8 mouse cellular contexts compared by ENCODE assay signal in genomic region chr5:151315804-151316597, GRCm38 (mm10).
DNase-seq lines count a peak whose midpoint lies in the region; ATAC-seq and TF ChIP-seq lines count a peak whose summit lies in the region.

No protein-coding gene starts in this region.

- no peaks in the 10 kb centered on the region for H3K36me3 ChIP-seq in forebrain, postnatal 0 days (ENCODE audit: insufficient read depth)
- no peaks in the 10 kb centered on the region for H3K36me3 ChIP-seq in forebrain, embryonic 13.5 days (ENCODE audit: poor library complexity, severe bottlenecking)

- no peak overlapping the region for H3K27ac ChIP-seq in forebrain, postnatal 0 days (ENCODE audit: low read depth, low read length)
- H3K27ac ChIP-seq in forebrain, embryonic 13.5 days: no peak overlapping the region

- peak; percentile 73 for ATAC-seq in forebrain, postnatal 0 days
- ATAC-seq in forebrain, embryonic 13.5 days: no peak
- ATAC-seq in activated CD4-positive, CD25-positive, alpha-beta regulatory T cell, adult 4 months: no peak

- no peak overlapping the region for H3K9ac ChIP-seq in forebrain, postnatal 0 days
- H3K9ac ChIP-seq in forebrain, embryonic 13.5 days: no peak overlapping the region

- no peak overlapping the region for H3K4me3 ChIP-seq in forebrain, postnatal 0 days (ENCODE audit: low read depth, low read length)
- H3K4me3 ChIP-seq in forebrain, embryonic 13.5 days: no peak overlapping the region

- H3K4me1 ChIP-seq in forebrain, postnatal 0 days (ENCODE audit: insufficient read depth): no peaks in the 10 kb centered on the region
- H3K4me1 ChIP-seq in forebrain, embryonic 13.5 days: no peaks in the 10 kb centered on the region

- H3K27me3 ChIP-seq in forebrain, postnatal 0 days (ENCODE audit: insufficient read depth, low read length): no peaks in the 10 kb centered on the region
- no peaks in the 10 kb centered on the region for H3K27me3 ChIP-seq in forebrain, embryonic 13.5 days

- TF ChIP-seq CTCF in forebrain, postnatal 0 days (IDR thresholded peaks at IDR 0.05; ENCODE audit: low read depth): no peak

- H3K4me2 ChIP-seq in forebrain, postnatal 0 days (ENCODE audit: low read depth): no peak overlapping the region
- no peak overlapping the region for H3K4me2 ChIP-seq in forebrain, embryonic 13.5 days

- WGBS in forebrain, postnatal 0 days: 84% methylated on average over 10 of the region's 10 CpGs
- WGBS in forebrain, embryonic 13.5 days: 80% methylated on average over 10 of the region's 10 CpGs

- DNase-seq in forebrain, postnatal 0 days: peak; percentile 45
- peak; percentile 20 to 45 for DNase-seq in right cerebral cortex, postnatal 10 days (ENCODE audit: low spot score in 2 of 2)
- no peak for DNase-seq in right cerebral cortex, postnatal 14 days
- DNase-seq in lung, adult 18-20 months: peak; percentile 6 to 45
- DNase-seq in cerebellum, postnatal 10 days: no peak
- no peak for DNase-seq in urinary bladder, postnatal 14 days (ENCODE audit: low spot score)

- H3K9me3 ChIP-seq in forebrain, postnatal 0 days (ENCODE audit: low read length): no peaks in the 10 kb centered on the region
- no peaks in the 10 kb centered on the region for H3K9me3 ChIP-seq in forebrain, embryonic 13.5 days (replicated peaks)

Comparison
In these comparisons a context has a peak if more than half of its experiments do, and no peak if none do; other contexts are left out.
1. DNase-seq: peak in forebrain, postnatal 0 days (single experiment), right cerebral cortex, postnatal 10 days (2 of 2) and lung, adult 18-20 months (2 of 2); none in right cerebral cortex, postnatal 14 days (single experiment), cerebellum, postnatal 10 days (0 of 2) and urinary bladder, postnatal 14 days (single experiment).